Mouse (Mus musculus) hindbrain, postnatal 0 days (tissue): ENCODE measurements around the gene Mrpl14. TPM values are rescaled to one million over a fixed set of nuclear protein-coding genes. Genes with fewer than 3 reads are reported as not detected.

Experiments
- ATAC-seq: fragments of 200-750 bp; cut with Nextera tagmentation; 2 replicates; pipeline ENCODE4 v1.8.0; 2017; ENCODE audit warnings: mild to moderate bottlenecking, moderate TSS enrichment, moderate library complexity
- DNase-seq: peaks from one replicate; pipeline ENCODE4 v3.0.0-alpha.2; 2015; ENCODE audit warnings: low spot score
- H3K27ac ChIP-seq: fragments of 300-500 bp; sonication (generic); 2 replicates; pipeline ENCODE4 v1.5.1; 2014; ENCODE audit warnings: mild to moderate bottlenecking
- H3K27me3 ChIP-seq: fragments of 300-500 bp; sonication (generic); 2 replicates; pipeline ENCODE4 v1.6.1; 2014; ENCODE audit warnings: low read length, mixed read lengths; ENCODE audit not compliant: insufficient read depth
- H3K36me3 ChIP-seq: fragments of 300-500 bp; sonication (generic); 2 replicates; pipeline ENCODE4 v1.6.1; 2014; ENCODE audit warnings: low read length, mixed read lengths; ENCODE audit not compliant: insufficient read depth
- H3K4me1 ChIP-seq: fragments of 300-500 bp; sonication (generic); 2 replicates; pipeline ENCODE4 v1.6.1; 2014; ENCODE audit warnings: antibody characterized with exemption, low read length, mixed read lengths; ENCODE audit not compliant: insufficient read depth
- H3K4me2 ChIP-seq: fragments of 300-500 bp; sonication (generic); 2 replicates; pipeline ENCODE4 v1.6.1; 2014; ENCODE audit warnings: low read depth, mild to moderate bottlenecking, low read length, moderate library complexity, mixed read lengths
- H3K4me3 ChIP-seq: fragments of 300-500 bp; sonication (generic); 2 replicates; pipeline ENCODE4 v1.5.1; 2014; ENCODE audit warnings: low read length
- H3K9ac ChIP-seq: fragments of 300-500 bp; sonication (generic); replicated peaks from 2 replicates; pipeline ENCODE4 v1.6.1; 2014; ENCODE audit warnings: mild to moderate bottlenecking, low read length, moderate library complexity, mixed read lengths
- H3K9me3 ChIP-seq: fragments of 300-500 bp; sonication (generic); 2 replicates; pipeline ENCODE4 v1.6.1; 2016; ENCODE audit warnings: low read length, mixed read lengths
- CTCF ChIP-seq: IDR thresholded peaks from 2 replicates; pipeline ENCODE4 v1.5.1; 2016; ENCODE audit warnings: antibody characterized with exemption, control low read depth, low read depth
- WGBS: fragments of 180-500 bp; shearing (Covaris S2); extraction: QIAGEN DNeasy Blood & Tissue Kit; methylation state at CpG from one replicate; pipeline ENCODE4 v1.1.7; 2014; 5-methylcytosine and 5-hydroxymethylcytosine counted together
- polyA plus RNA-seq: library from polyadenylated mRNA; unstranded; fragments of >200 nt; fragmentation: Nextera tagmentation; extraction: Ambion mirVana; gene quantifications from 2 replicates; pipeline ENCODE4 v1.2.1, GENCODE M21; 2015
- total RNA-seq: library from RNA; depleted of rRNA; stranded (reverse); fragments of >200 nt; gene quantifications from 2 replicates; pipeline ENCODE4 v1.2.3, GENCODE M21; 2014

Gene Mrpl14
- total and polyA plus RNA-seq, 2 experiments from 2014 or later = 58.7 to 117 TPM

- TF ChIP-seq CTCF = no peak
Observed at GRCm38 (mm10) chr17:45711525-45711924, 25.4 kb downstream of the Mrpl14 start.

GRCm38 (mm10) chr17:45718323-45718722 lies 32.2 kb downstream of the Mrpl14 start:
- DNase-seq (peak; percentile 85), ATAC-seq (peak; percentile 80)
- no peaks in the 10 kb centered on the region for H3K9me3 ChIP-seq
- no peak overlapping the region for H3K4me2 ChIP-seq
- no peaks in the 10 kb centered on the region for H3K27me3 ChIP-seq
- TF ChIP-seq CTCF = peak; percentile 86
- WGBS = 9% methylated on average over 10 of the region's 10 CpGs
- no peaks in the 10 kb centered on the region for H3K4me1 ChIP-seq
- no peak overlapping the region for H3K27ac ChIP-seq
- no peaks in the 10 kb centered on the region for H3K36me3 ChIP-seq
- no peak overlapping the region for H3K9ac ChIP-seq
- H3K4me3 ChIP-seq = no peak overlapping the region

More at GRCm38 (mm10) chr17:45711525-45711924, 25.4 kb downstream of the Mrpl14 start:
- no peak overlapping the region for H3K4me2 ChIP-seq
- no peak overlapping the region for H3K27ac ChIP-seq
- H3K9ac ChIP-seq = no peak overlapping the region
- H3K27me3 ChIP-seq = no peaks in the 10 kb centered on the region
- ATAC-seq = no peak
- no peak overlapping the region for H3K4me3 ChIP-seq
- no peaks in the 10 kb centered on the region for H3K4me1 ChIP-seq
- H3K36me3 ChIP-seq = no peaks in the 10 kb centered on the region
- 65% methylated on average over 3 of the region's 3 CpGs for WGBS
- no peak for DNase-seq
- no peaks in the 10 kb centered on the region for H3K9me3 ChIP-seq

- peak; percentile 100 for TF ChIP-seq CTCF
- Histone ChIP-seq H3K27ac (peak overlapping the region; percentile 79), H3K4me1 (0 out of 2 replicates have a peak, but pooled peaks cover 4% of the 10 kb centered on the region), H3K27me3 (no peaks in the 10 kb centered on the region), H3K4me2 (peak overlapping the region; percentile 80), H3K9ac (peak overlapping the region; percentile 62), H3K36me3 (no peaks in the 10 kb centered on the region), H3K9me3 (no peaks in the 10 kb centered on the region), H3K4me3 (peak overlapping the region; percentile 50)
- DNase-seq (peak; percentile 94), ATAC-seq (peak; percentile 60)
- WGBS = 3% methylated on average over 25 of the region's 25 CpGs
Observed at GRCm38 (mm10) chr17:45723732-45724573, 37.8 kb downstream of the Mrpl14 start.

- no peaks in the 10 kb centered on the region for H3K36me3 ChIP-seq
- ATAC-seq (peak; percentile 24; the same call in 1 of the 2 replicates), DNase-seq (no peak)
- H3K9me3 ChIP-seq = no peaks in the 10 kb centered on the region
- no peak overlapping the region for H3K4me3 ChIP-seq
- H3K27me3 ChIP-seq = no peaks in the 10 kb centered on the region
- 85% methylated on average over 10 of the region's 10 CpGs for WGBS
- no peak overlapping the region; the same call in 1 of the 2 replicates for H3K4me2 ChIP-seq
- no peak overlapping the region for H3K9ac ChIP-seq
- no peak for TF ChIP-seq CTCF
- 0 out of 2 replicates have a peak, but pooled peaks cover 4% of the 10 kb centered on the region for H3K4me1 ChIP-seq
- H3K27ac ChIP-seq = peak overlapping the region; percentile 79; the same call in 1 of the 2 replicates
Observed at GRCm38 (mm10) chr17:45724574-45724921, 38.4 kb downstream of the Mrpl14 start.

- DNase-seq (no peak), ATAC-seq (no peak)
- H3K4me3 ChIP-seq = no peak overlapping the region
- H3K36me3 ChIP-seq = no peaks in the 10 kb centered on the region
- WGBS = 73% methylated on average over 7 of the region's 7 CpGs
- no peak overlapping the region for H3K4me2 ChIP-seq
- H3K27me3 ChIP-seq = no peaks in the 10 kb centered on the region
- no peak for TF ChIP-seq CTCF
- H3K9ac ChIP-seq = no peak overlapping the region
- H3K27ac ChIP-seq = no peak overlapping the region
- H3K9me3 ChIP-seq = no peaks in the 10 kb centered on the region
- 0 out of 2 replicates have a peak, but pooled peaks cover 4% of the 10 kb centered on the region for H3K4me1 ChIP-seq
Observed at GRCm38 (mm10) chr17:45726249-45726648, 40.1 kb downstream of the Mrpl14 start.

- no peak for TF ChIP-seq CTCF
- Histone ChIP-seq H3K9ac (no peak overlapping the region), H3K9me3 (no peaks in the 10 kb centered on the region), H3K4me3 (no peak overlapping the region), H3K36me3 (no peaks in the 10 kb centered on the region), H3K4me2 (no peak overlapping the region), H3K27ac (no peak overlapping the region), H3K27me3 (no peaks in the 10 kb centered on the region), H3K4me1 (0 out of 2 replicates have a peak, but pooled peaks cover 4% of the 10 kb centered on the region)
- DNase-seq (no peak), ATAC-seq (no peak)
- 81% methylated on average over 2 of the region's 2 CpGs for WGBS
Observed at GRCm38 (mm10) chr17:45727481-45727880, 41.4 kb downstream of the Mrpl14 start.
